Mouse (Mus musculus): ENCODE results near the gene Zfp689. TPM values are rescaled to one million over a fixed set of nuclear protein-coding genes. Genes with fewer than 3 reads are reported as not detected.

Zfp689 gene
- polyA plus RNA-seq, 1 experiment from 2014 or later: 1.4 TPM

DNA sequence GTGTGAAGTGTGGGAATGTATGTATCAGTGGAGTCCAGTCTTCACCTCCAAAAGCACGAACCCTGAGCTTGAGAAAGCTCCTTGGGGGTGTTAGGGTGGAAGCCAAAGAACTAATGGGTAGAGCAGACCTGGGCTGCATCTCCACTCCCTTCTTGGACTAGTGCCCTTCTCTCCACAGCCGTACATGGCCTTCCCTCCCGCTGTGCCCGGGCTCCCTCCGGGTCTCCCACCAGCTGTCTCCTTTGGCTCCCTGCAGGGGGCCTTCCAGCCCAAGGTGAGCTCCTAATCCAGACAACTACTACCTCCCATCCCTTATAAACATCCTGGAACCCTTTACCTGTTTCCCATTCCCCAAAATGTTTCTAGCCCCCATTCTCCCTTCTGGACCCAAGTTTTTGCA lies 36.5 kb upstream of the Zfp689 start:
- Histone ChIP-seq H3K27ac (ENCODE audit: low read depth) (no peak overlapping the region), H3K27me3 (ENCODE audit: insufficient read depth, low read length) (no peaks in the 10 kb centered on the region), H3K9ac (replicated peaks) (no peak overlapping the region), H3K9me3 (ENCODE audit: low read length) (no peaks in the 10 kb centered on the region), H3K4me1 (ENCODE audit: insufficient read depth) (peaks cover 12% of the 10 kb centered on the region), H3K36me3 (replicated peaks; ENCODE audit: insufficient read depth, low read length) (peaks cover 85% of the 10 kb centered on the region), H3K4me3 (ENCODE audit: low read depth, low read length) (no peak overlapping the region), H3K4me2 (ENCODE audit: low read depth, low read length) (no peak overlapping the region)
- TF ChIP-seq EP300 (IDR thresholded peaks at IDR 0.05; ENCODE audit: low read depth): no peak
- TF ChIP-seq CTCF (IDR thresholded peaks at IDR 0.05; ENCODE audit: low read depth): 0 out of 2 replicates have a peak, but pooled peaks have one; percentile 0
- ATAC-seq (no peak), DNase-seq (no peak)
- WGBS (ENCODE audit: insufficient replicate concordance): 87% methylated on average over 5 of the region's 5 CpGs

DNA sequence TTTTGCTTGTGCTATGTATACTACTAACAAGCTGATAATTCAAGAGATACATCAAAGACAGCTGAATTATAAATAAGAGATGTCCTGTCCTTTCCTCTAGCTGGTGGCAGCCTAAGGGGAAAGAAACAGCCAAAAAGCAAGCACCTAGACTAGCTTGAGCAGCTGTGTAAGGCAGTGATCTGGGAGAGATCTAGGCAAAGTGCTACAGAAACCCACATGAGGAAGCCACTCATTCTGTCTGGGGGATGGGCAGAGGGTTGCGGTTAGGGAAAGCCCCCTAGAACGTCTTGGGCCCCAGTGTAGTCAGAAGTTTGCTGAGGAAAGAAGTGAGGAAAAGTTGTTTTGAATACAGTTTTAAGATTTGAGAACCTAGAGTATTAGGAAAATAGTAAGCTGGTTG lies 31.4 kb upstream of the Zfp689 start:
- ATAC-seq (no peak), DNase-seq (peak; percentile 41)
- Histone ChIP-seq H3K27ac (ENCODE audit: low read depth) (no peak overlapping the region), H3K4me1 (ENCODE audit: insufficient read depth) (peaks cover 26% of the 10 kb centered on the region), H3K9ac (replicated peaks) (peak overlapping the region; percentile 96; the same call in 1 of the 2 replicates), H3K9me3 (ENCODE audit: low read length) (no peaks in the 10 kb centered on the region), H3K27me3 (ENCODE audit: insufficient read depth, low read length) (no peaks in the 10 kb centered on the region), H3K4me2 (ENCODE audit: low read depth, low read length) (peak overlapping the region; percentile 78), H3K36me3 (replicated peaks; ENCODE audit: insufficient read depth, low read length) (peaks cover 54% of the 10 kb centered on the region), H3K4me3 (ENCODE audit: low read depth, low read length) (peak overlapping the region; percentile 97)
- TF ChIP-seq EP300 (IDR thresholded peaks at IDR 0.05; ENCODE audit: low read depth) (no peak), CTCF (IDR thresholded peaks at IDR 0.05; ENCODE audit: low read depth) (no peak)
- 14% methylated on average over 2 of the region's 2 CpGs for WGBS (ENCODE audit: insufficient replicate concordance)

- Histone ChIP-seq H3K4me1 (ENCODE audit: insufficient read depth) (peaks cover 26% of the 10 kb centered on the region), H3K27ac (ENCODE audit: low read depth) (peak overlapping the region; percentile 95), H3K9me3 (ENCODE audit: low read length) (no peaks in the 10 kb centered on the region), H3K27me3 (ENCODE audit: insufficient read depth, low read length) (no peaks in the 10 kb centered on the region), H3K36me3 (replicated peaks; ENCODE audit: insufficient read depth, low read length) (peaks cover 54% of the 10 kb centered on the region), H3K9ac (replicated peaks) (peak overlapping the region; percentile 96), H3K4me2 (ENCODE audit: low read depth, low read length) (peak overlapping the region; percentile 78), H3K4me3 (ENCODE audit: low read depth, low read length) (peak overlapping the region; percentile 97)
- peak; percentile 28 for DNase-seq
- no peak for TF ChIP-seq EP300 (IDR thresholded peaks at IDR 0.05; ENCODE audit: low read depth)
- TF ChIP-seq CTCF (IDR thresholded peaks at IDR 0.05; ENCODE audit: low read depth): no peak
- ATAC-seq: no peak
- 3% methylated on average over 47 of the region's 48 CpGs for WGBS (ENCODE audit: insufficient replicate concordance)
These were observed 30.6 kb upstream of the Zfp689 start for GRCm38 (mm10) chr7:127479318-127480225.

DNA sequence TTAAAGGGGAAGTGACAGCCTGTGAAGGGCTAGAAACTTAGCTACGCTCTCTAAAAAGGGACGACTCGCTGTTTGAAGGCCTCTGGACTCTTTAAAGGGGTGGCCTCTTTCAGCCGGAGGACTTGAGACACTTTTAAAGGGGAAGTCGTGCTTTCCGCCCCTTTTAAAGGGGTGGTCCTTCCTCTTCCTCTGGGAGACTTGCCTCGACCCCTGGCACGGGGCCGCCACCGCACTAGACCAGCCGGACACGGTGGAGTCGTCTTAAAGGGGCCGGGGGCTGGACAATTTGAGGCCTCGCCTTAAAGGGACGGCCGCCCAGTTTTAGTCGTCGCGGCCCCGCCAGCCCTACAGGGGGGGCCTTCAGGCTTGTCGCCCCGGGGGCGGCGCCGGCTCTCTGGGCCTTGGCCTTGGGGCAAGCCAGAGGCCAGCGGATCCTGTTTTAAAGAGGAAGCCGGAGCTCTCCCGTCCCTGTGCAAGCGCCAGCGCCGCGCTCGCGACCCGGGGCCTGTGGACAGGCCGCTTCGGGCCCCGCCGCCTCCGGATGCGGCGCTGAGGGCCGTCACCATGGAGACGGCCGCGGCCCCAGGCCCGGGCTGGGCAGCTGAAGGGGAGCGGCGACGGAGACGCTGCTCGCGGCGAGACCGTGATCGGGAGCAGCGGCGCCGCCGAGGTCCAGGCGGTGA lies 29.8 kb upstream of the Zfp689 start, which contains the start of gene Fbrs:
Gene Fbrs (plus strand): TSS at position 565 of the 683 bp plus-strand sequence.
- ATAC-seq (peak; percentile 58), DNase-seq (peak; percentile 90)
- peaks cover 54% of the 10 kb centered on the region for H3K36me3 ChIP-seq (replicated peaks; ENCODE audit: insufficient read depth, low read length)
- peak within 1 kb of the TSS; percentile 78 for H3K4me2 ChIP-seq (ENCODE audit: low read depth, low read length)
- H3K4me1 ChIP-seq (ENCODE audit: insufficient read depth): peaks cover 26% of the 10 kb centered on the region
- peak within 1 kb of the TSS; percentile 97 for H3K4me3 ChIP-seq (ENCODE audit: low read depth, low read length)
- H3K9ac ChIP-seq (replicated peaks): peak within 1 kb of the TSS; percentile 96
- H3K27me3 ChIP-seq (ENCODE audit: insufficient read depth, low read length): no peaks in the 10 kb centered on the region
- TF ChIP-seq EP300 (IDR thresholded peaks at IDR 0.05; ENCODE audit: low read depth) (peak; percentile 1; the same call in 1 of the 2 replicates), CTCF (IDR thresholded peaks at IDR 0.05; ENCODE audit: low read depth) (peak; percentile 25)
- under 1% methylated on average over 55 of the region's 62 CpGs for WGBS (ENCODE audit: insufficient replicate concordance)
- no peaks in the 10 kb centered on the region for H3K9me3 ChIP-seq (ENCODE audit: low read length)
- H3K27ac ChIP-seq (ENCODE audit: low read depth): peak within 1 kb of the TSS; percentile 95

- TF ChIP-seq EP300 (IDR thresholded peaks at IDR 0.05; ENCODE audit: low read depth): peak; percentile 76
- TF ChIP-seq CTCF (IDR thresholded peaks at IDR 0.05; ENCODE audit: low read depth): peak; percentile 33
- Histone ChIP-seq H3K36me3 (replicated peaks; ENCODE audit: insufficient read depth, low read length) (peaks cover 54% of the 10 kb centered on the region), H3K27ac (ENCODE audit: low read depth) (peak overlapping the region; percentile 95), H3K4me1 (ENCODE audit: insufficient read depth) (peaks cover 26% of the 10 kb centered on the region), H3K4me2 (ENCODE audit: low read depth, low read length) (peak overlapping the region; percentile 78), H3K9ac (replicated peaks) (peak overlapping the region; percentile 96), H3K4me3 (ENCODE audit: low read depth, low read length) (peak overlapping the region; percentile 97), H3K27me3 (ENCODE audit: insufficient read depth, low read length) (no peaks in the 10 kb centered on the region), H3K9me3 (ENCODE audit: low read length) (no peaks in the 10 kb centered on the region)
- DNase-seq (peak; percentile 99), ATAC-seq (peak; percentile 87)
- WGBS (ENCODE audit: insufficient replicate concordance): under 1% methylated on average over 50 of the region's 50 CpGs
These were observed 29.0 kb upstream of the Zfp689 start for GRCm38 (mm10) chr7:127477687-127478634.

All from liver, postnatal 0 days (tissue).